Mouse (Mus musculus): ENCODE measurements around the gene Ccdc163.

DNA sequence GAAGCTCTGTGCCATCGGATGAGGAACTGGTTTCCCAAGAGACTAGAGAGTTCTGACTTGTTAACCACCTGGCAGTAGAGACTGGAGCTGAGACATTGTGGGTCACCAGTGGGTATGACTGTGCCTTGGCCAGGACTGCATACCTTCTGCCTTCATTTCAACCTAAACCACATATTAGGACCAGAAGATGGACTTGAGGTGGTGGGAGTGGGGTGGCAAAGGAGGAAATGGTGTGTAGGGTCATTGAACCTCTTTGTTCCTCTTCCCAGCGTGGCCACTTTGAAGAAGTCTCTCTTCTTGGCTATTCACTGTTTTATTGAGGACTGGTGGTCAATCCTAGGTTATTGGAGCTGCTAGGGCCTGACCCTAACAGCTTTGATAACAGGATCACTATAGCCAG lies 73.1 kb downstream of the Ccdc163 start:
- TF ChIP-seq CTCF (IDR thresholded peaks at IDR 0.05; ENCODE audit: borderline replicate concordance, extremely low read depth, insufficient read depth, insufficient read length) (no peak), POLR2A (IDR thresholded peaks at IDR 0.05; ENCODE audit: borderline replicate concordance, extremely low read depth, insufficient read depth, insufficient read length, poor library complexity, severe bottlenecking) (no peak)

All from brain, embryonic 14.5 days (tissue).